Mouse (Mus musculus) hindbrain, embryonic 12.5 days (tissue): ENCODE data around the gene Kcnh1. TPM values are rescaled to one million over a fixed set of nuclear protein-coding genes. Genes with fewer than 3 reads are reported as not detected.

Experiments used
- ATAC-seq: fragments of 200-750 bp; cut with Nextera tagmentation; 2 replicates; pipeline ENCODE4 v1.8.0; 2017; ENCODE audit warnings: moderate TSS enrichment; ENCODE audit not compliant: low FRiP score
- H3K27ac ChIP-seq: fragments of 300-500 bp; sonication (generic); 2 replicates; pipeline ENCODE4 v1.5.1; 2016; ENCODE audit warnings: mild to moderate bottlenecking
- H3K27me3 ChIP-seq: fragments of 300-500 bp; sonication (generic); 2 replicates; pipeline ENCODE4 v1.6.1; 2016; ENCODE audit warnings: mild to moderate bottlenecking
- H3K36me3 ChIP-seq: fragments of 300-500 bp; sonication (generic); 2 replicates; pipeline ENCODE4 v1.6.1; 2016; ENCODE audit warnings: mild to moderate bottlenecking
- H3K4me1 ChIP-seq: fragments of 300-500 bp; sonication (generic); 2 replicates; pipeline ENCODE4 v1.6.1; 2016
- H3K4me2 ChIP-seq: fragments of 300-500 bp; sonication (generic); replicated peaks from 2 replicates; pipeline ENCODE4 v1.6.1; 2016; ENCODE audit warnings: mild to moderate bottlenecking
- H3K4me3 ChIP-seq: fragments of 300-500 bp; sonication (generic); 2 replicates; pipeline ENCODE4 v1.5.1; 2016; ENCODE audit warnings: mild to moderate bottlenecking
- H3K9ac ChIP-seq: fragments of 300-500 bp; sonication (generic); 2 replicates; pipeline ENCODE4 v1.6.1; 2016; ENCODE audit warnings: mild to moderate bottlenecking, moderate library complexity
- H3K9me3 ChIP-seq: fragments of 300-500 bp; sonication (generic); replicated peaks from 2 replicates; pipeline ENCODE4 v1.6.1; 2016; ENCODE audit warnings: mild to moderate bottlenecking
- WGBS: fragments of 180-500 bp; shearing (Covaris S2); methylation state at CpG from one replicate; pipeline ENCODE4 v1.1.7; 2016; 5-methylcytosine and 5-hydroxymethylcytosine counted together
- polyA plus RNA-seq: library from polyadenylated mRNA; unstranded; fragments of >200 nt; fragmentation: Nextera tagmentation; extraction: Ambion mirVana; gene quantifications from 2 replicates; pipeline ENCODE4 v1.2.1, GENCODE M21; 2016

Gene Kcnh1
- polyA plus RNA-seq, 1 experiment from 2014 or later, result 0.87 TPM

GRCm38 (mm10) chr1:192487571-192487970 lies 297.0 kb downstream of the Kcnh1 start:
- Histone ChIP-seq H3K4me2 (no peak overlapping the region), H3K9me3 (no peaks in the 10 kb centered on the region), H3K36me3 (no peaks in the 10 kb centered on the region), H3K4me3 (no peak overlapping the region), H3K27ac (no peak overlapping the region), H3K27me3 (no peaks in the 10 kb centered on the region), H3K9ac (no peak overlapping the region), H3K4me1 (no peaks in the 10 kb centered on the region)
- WGBS, result 94% methylated on average over 11 of the region's 11 CpGs
- no peak for ATAC-seq

- Histone ChIP-seq H3K4me1 (no peaks in the 10 kb centered on the region), H3K9ac (no peak overlapping the region), H3K27me3 (no peaks in the 10 kb centered on the region), H3K27ac (no peak overlapping the region), H3K4me2 (no peak overlapping the region), H3K9me3 (no peaks in the 10 kb centered on the region), H3K36me3 (no peaks in the 10 kb centered on the region), H3K4me3 (no peak overlapping the region)
- no peak for ATAC-seq
- WGBS, result 81% methylated on average over 13 of the region's 13 CpGs
Measured at GRCm38 (mm10) chr1:192489908-192490825, 299.6 kb downstream of the Kcnh1 start.

GRCm38 (mm10) chr1:192497505-192497904 lies 306.9 kb downstream of the Kcnh1 start:
- H3K27me3 ChIP-seq, result no peaks in the 10 kb centered on the region
- H3K4me2 ChIP-seq, result no peak overlapping the region
- no peak overlapping the region for H3K9ac ChIP-seq
- WGBS, result 93% methylated on average over 2 of the region's 2 CpGs
- no peak for ATAC-seq
- no peak overlapping the region for H3K4me3 ChIP-seq
- no peaks in the 10 kb centered on the region for H3K36me3 ChIP-seq
- no peak overlapping the region for H3K27ac ChIP-seq
- no peaks in the 10 kb centered on the region for H3K4me1 ChIP-seq
- H3K9me3 ChIP-seq, result no peaks in the 10 kb centered on the region

- H3K36me3 ChIP-seq, result no peaks in the 10 kb centered on the region
- no peaks in the 10 kb centered on the region for H3K9me3 ChIP-seq
- H3K4me2 ChIP-seq, result no peak overlapping the region
- no peaks in the 10 kb centered on the region for H3K27me3 ChIP-seq
- H3K4me1 ChIP-seq, result no peaks in the 10 kb centered on the region
- ATAC-seq, result no peak
- no peak overlapping the region for H3K27ac ChIP-seq
- H3K9ac ChIP-seq, result no peak overlapping the region
- H3K4me3 ChIP-seq, result no peak overlapping the region
- 87% methylated on average over 9 of the region's 9 CpGs for WGBS
Measured at GRCm38 (mm10) chr1:192502016-192502415, 311.4 kb downstream of the Kcnh1 start.

- Histone ChIP-seq H3K27ac (no peak overlapping the region), H3K4me2 (no peak overlapping the region), H3K9ac (no peak overlapping the region), H3K27me3 (no peaks in the 10 kb centered on the region), H3K4me3 (no peak overlapping the region), H3K36me3 (no peaks in the 10 kb centered on the region), H3K4me1 (no peaks in the 10 kb centered on the region), H3K9me3 (no peaks in the 10 kb centered on the region)
- no peak for ATAC-seq
Measured at GRCm38 (mm10) chr1:192502835-192503234, 312.3 kb downstream of the Kcnh1 start.

- ATAC-seq, result no peak
- WGBS, result 92% methylated on average over 4 of the region's 4 CpGs
- Histone ChIP-seq H3K9ac (no peak overlapping the region), H3K4me3 (no peak overlapping the region), H3K27ac (no peak overlapping the region), H3K27me3 (no peaks in the 10 kb centered on the region), H3K4me1 (no peaks in the 10 kb centered on the region), H3K36me3 (no peaks in the 10 kb centered on the region), H3K4me2 (no peak overlapping the region), H3K9me3 (no peaks in the 10 kb centered on the region)
Measured at GRCm38 (mm10) chr1:192503651-192504050, 313.1 kb downstream of the Kcnh1 start.

GRCm38 (mm10) chr1:192512821-192513220 lies 322.2 kb downstream of the Kcnh1 start:
- no peak overlapping the region for H3K4me3 ChIP-seq
- no peaks in the 10 kb centered on the region for H3K4me1 ChIP-seq
- H3K27ac ChIP-seq, result no peak overlapping the region
- H3K9ac ChIP-seq, result no peak overlapping the region
- ATAC-seq, result no peak
- H3K4me2 ChIP-seq, result no peak overlapping the region
- no peaks in the 10 kb centered on the region for H3K27me3 ChIP-seq
- no peaks in the 10 kb centered on the region for H3K9me3 ChIP-seq
- no peaks in the 10 kb centered on the region for H3K36me3 ChIP-seq
- WGBS, result 94% methylated on average over 1 of the region's 1 CpGs

- H3K9me3 ChIP-seq, result no peaks in the 10 kb centered on the region
- no peak overlapping the region for H3K4me3 ChIP-seq
- H3K4me1 ChIP-seq, result peaks cover 4% of the 10 kb centered on the region; the same call in 1 of the 2 replicates
- ATAC-seq, result no peak
- H3K27me3 ChIP-seq, result no peaks in the 10 kb centered on the region
- no peak overlapping the region for H3K27ac ChIP-seq
- H3K36me3 ChIP-seq, result no peaks in the 10 kb centered on the region
- WGBS, result 77% methylated on average over 3 of the region's 3 CpGs
- H3K9ac ChIP-seq, result no peak overlapping the region
- H3K4me2 ChIP-seq, result no peak overlapping the region
Measured at GRCm38 (mm10) chr1:192515373-192515772, 324.8 kb downstream of the Kcnh1 start.

GRCm38 (mm10) chr1:192519713-192520112 lies 329.1 kb downstream of the Kcnh1 start:
- peaks cover 34% of the 10 kb centered on the region for H3K4me1 ChIP-seq
- no peak overlapping the region for H3K4me3 ChIP-seq
- no peak overlapping the region for H3K4me2 ChIP-seq
- H3K27ac ChIP-seq, result no peak overlapping the region
- no peaks in the 10 kb centered on the region for H3K27me3 ChIP-seq
- 64% methylated on average over 1 of the region's 1 CpGs for WGBS
- no peaks in the 10 kb centered on the region for H3K36me3 ChIP-seq
- no peak for ATAC-seq
- H3K9ac ChIP-seq, result no peak overlapping the region
- no peaks in the 10 kb centered on the region for H3K9me3 ChIP-seq

GRCm38 (mm10) chr1:192520836-192521435 lies 330.4 kb downstream of the Kcnh1 start:
- no peak; the same call in 1 of the 2 replicates for ATAC-seq
- Histone ChIP-seq H3K9me3 (no peaks in the 10 kb centered on the region), H3K4me3 (no peak overlapping the region), H3K36me3 (no peaks in the 10 kb centered on the region), H3K27me3 (peaks cover 3% of the 10 kb centered on the region; the same call in 1 of the 2 replicates), H3K4me2 (0 out of 2 replicates have a peak overlapping the region, but pooled peaks have one; percentile 4), H3K27ac (no peak overlapping the region; the same call in 1 of the 2 replicates), H3K4me1 (peaks cover 44% of the 10 kb centered on the region), H3K9ac (no peak overlapping the region)
- 49% methylated on average over 13 of the region's 13 CpGs for WGBS

GRCm38 (mm10) chr1:192522376-192523178 lies 332.0 kb downstream of the Kcnh1 start:
- no peak overlapping the region for H3K4me2 ChIP-seq
- peaks cover 3% of the 10 kb centered on the region; the same call in 1 of the 2 replicates for H3K27me3 ChIP-seq
- H3K9me3 ChIP-seq, result no peaks in the 10 kb centered on the region
- no peaks in the 10 kb centered on the region for H3K36me3 ChIP-seq
- H3K4me1 ChIP-seq, result peaks cover 47% of the 10 kb centered on the region
- 31% methylated on average over 12 of the region's 12 CpGs for WGBS
- no peak overlapping the region; the same call in 1 of the 2 replicates for H3K9ac ChIP-seq
- no peak overlapping the region for H3K4me3 ChIP-seq
- H3K27ac ChIP-seq, result peak overlapping the region; percentile 2; the same call in 1 of the 2 replicates
- ATAC-seq, result no peak
